Mouse (Mus musculus) lung, adult 2 months (tissue): Measurements from ENCODE around the gene Sprr2e. TPM values are rescaled to one million over a fixed set of nuclear protein-coding genes. Genes with fewer than 3 reads are reported as not detected.

Source experiments
- DNase-seq: peaks from one replicate; pipeline ENCODE4 v3.0.0; 2022
- H3K4me1 ChIP-seq: fragments of 200-500 bp; 2 replicates; pipeline ENCODE4 v1.6.1; 2011; ENCODE audit warnings: low read length; ENCODE audit not compliant: control insufficient read depth, insufficient read depth
- H3K4me3 ChIP-seq: fragments of 200-500 bp; replicated peaks from 2 replicates; pipeline ENCODE3; 2011; ENCODE audit warnings: low read depth, mild to moderate bottlenecking, control low read depth, low read length; ENCODE audit errors: extremely low read depth
- CTCF ChIP-seq: fragments of 200-500 bp; IDR thresholded peaks from 2 replicates; pipeline ENCODE4 v1.5.1; 2011; ENCODE audit warnings: mild to moderate bottlenecking, low read length, control low read depth; ENCODE audit not compliant: insufficient read depth
- POLR2A ChIP-seq: fragments of 200-500 bp; IDR thresholded peaks from 2 replicates; pipeline ENCODE4 v1.6.1; 2011; ENCODE audit warnings: low read depth, mild to moderate bottlenecking, control low read depth, low read length, borderline replicate concordance; ENCODE audit errors: extremely low read depth
- WGBS: fragments of 180-500 bp; shearing (Covaris S2); methylation state at CpG from one replicate; pipeline ENCODE4 v1.1.7; 2018; 5-methylcytosine and 5-hydroxymethylcytosine counted together
- polyA plus RNA-seq: library from polyadenylated mRNA; depleted of rRNA; stranded (reverse); fragments of >200 nt; gene quantifications from 2 replicates; pipeline ENCODE4 v1.2.3, GENCODE M21; 2012; rRNA removed

The Sprr2e gene
- polyA plus RNA-seq, 1 experiment, result not detected

DNA sequence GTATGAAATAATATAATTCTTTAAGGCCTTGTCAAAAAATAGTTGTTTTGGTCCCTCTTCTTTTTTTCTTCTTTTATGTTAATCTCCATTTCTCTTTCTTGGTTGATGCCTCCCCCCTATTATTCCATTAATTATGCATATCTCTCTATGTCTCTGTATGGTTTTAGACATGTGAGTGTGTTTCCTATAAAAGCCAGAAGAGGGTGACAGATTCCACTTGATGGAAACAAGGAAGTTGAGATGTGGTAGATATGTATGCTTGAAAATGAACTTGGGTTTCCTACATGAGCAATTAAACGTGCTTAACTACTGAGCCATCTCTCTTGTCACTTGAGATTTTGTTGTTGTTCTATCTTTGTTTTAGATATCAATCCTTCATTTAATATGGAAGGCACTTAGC is 42.4 kb downstream of the Sprr2e start:
- no peak for DNase-seq

More for the DNA sequence above, 42.4 kb downstream of the Sprr2e start:
- WGBS, result 38% methylated on average over 1 of the region's 1 CpGs
- Histone ChIP-seq H3K4me3 (no peak overlapping the region), H3K4me1 (no peaks in the 10 kb centered on the region)
- no peak for TF ChIP-seq CTCF
- TF ChIP-seq POLR2A, result no peak

Other genes starting within 250 kb of the Sprr2e start
- gene Prr9, start 228.2 kb upstream of the Sprr2e start, polyA plus RNA-seq, result not detected in 2 replicates
- 0.14 TPM in 1 of 2 replicates, not detected in the other for gene Lelp1, start 209.4 kb upstream of the Sprr2e start, polyA plus RNA-seq
- gene Sprr2a1, start 136.3 kb upstream of the Sprr2e start, polyA plus RNA-seq, result 0.40 and 0.89 TPM in 2 replicates
- 131 and 507 TPM in 2 replicates for gene Sprr2a2, start 136.2 kb upstream of the Sprr2e start, polyA plus RNA-seq
- gene Sprr2a3, start 66.7 kb upstream of the Sprr2e start, polyA plus RNA-seq, result 2.4 and 3.5 TPM in 2 replicates
- not detected in 2 replicates for gene Sprr2b, start 35.5 kb upstream of the Sprr2e start, polyA plus RNA-seq
- gene Sprr2d, start 13.0 kb upstream of the Sprr2e start, polyA plus RNA-seq, result 0.20 TPM in 1 of 2 replicates, not detected in the other
- gene Sprr2f, start 13.0 kb downstream of the Sprr2e start, polyA plus RNA-seq, result not detected in 2 replicates
- 0.46 TPM in 1 of 2 replicates, not detected in the other for gene Sprr2h, start 33.5 kb downstream of the Sprr2e start, polyA plus RNA-seq
- 1.1 TPM in 1 of 2 replicates, not detected in the other for gene Sprr2i, start 55.8 kb downstream of the Sprr2e start, polyA plus RNA-seq
- 6.1 TPM in 1 of 2 replicates, not detected in the other for gene Sprr2j-ps, start 65.9 kb downstream of the Sprr2e start, polyA plus RNA-seq
- 5.0 and 6.3 TPM in 2 replicates for gene Gm9774, start 77.3 kb downstream of the Sprr2e start, polyA plus RNA-seq
- gene Sprr2k, start 80.4 kb downstream of the Sprr2e start, polyA plus RNA-seq, result 1.1 TPM in 1 of 2 replicates, not detected in the other
- 48.2 TPM in 1 of 2 replicates, not detected in the other for gene Sprr1b, start 86.6 kb downstream of the Sprr2e start, polyA plus RNA-seq
- 0.12 and 568 TPM in 2 replicates for gene Sprr3, start 106.6 kb downstream of the Sprr2e start, polyA plus RNA-seq
- gene Sprr1a, start 133.8 kb downstream of the Sprr2e start, polyA plus RNA-seq, result 5.1 and 220 TPM in 2 replicates
- gene Sprr4, start 148.3 kb downstream of the Sprr2e start, polyA plus RNA-seq, result not detected in 2 replicates
- 2.3 TPM in 1 of 2 replicates, not detected in the other for gene 2310046K23Rik, start 182.4 kb downstream of the Sprr2e start, polyA plus RNA-seq
- 0.16 and 0.24 TPM in 2 replicates for gene Ivl, start 221.6 kb downstream of the Sprr2e start, polyA plus RNA-seq
- gene Smcp, start 236.9 kb downstream of the Sprr2e start, polyA plus RNA-seq, result 0.92 TPM in 1 of 2 replicates, not detected in the other